Mouse (Mus musculus) midbrain, embryonic 16.5 days (tissue): Measurements from ENCODE around the gene Actr1b. TPM values are rescaled to one million over a fixed set of nuclear protein-coding genes. Genes with fewer than 3 reads are reported as not detected.

ENCODE experiments used
- ATAC-seq: fragments of 200-750 bp; cut with Nextera tagmentation; 2 replicates; pipeline ENCODE4 v1.8.0; 2017; ENCODE audit warnings: moderate TSS enrichment
- H3K27ac ChIP-seq: fragments of 300-500 bp; sonication (generic); 2 replicates; pipeline ENCODE4 v1.5.1; 2014; ENCODE audit warnings: mild to moderate bottlenecking, low read length, mixed read lengths
- H3K27me3 ChIP-seq: fragments of 300-500 bp; sonication (generic); 2 replicates; pipeline ENCODE4 v1.6.1; 2014; ENCODE audit warnings: low read depth, low read length, mixed read lengths; ENCODE audit not compliant: control insufficient read depth, insufficient read depth
- H3K36me3 ChIP-seq: fragments of 300-500 bp; sonication (generic); 2 replicates; pipeline ENCODE4 v1.6.1; 2014; ENCODE audit warnings: mild to moderate bottlenecking, low read length, moderate library complexity, mixed read lengths; ENCODE audit not compliant: control insufficient read depth, insufficient read depth
- H3K4me1 ChIP-seq: fragments of 300-500 bp; sonication (generic); 2 replicates; pipeline ENCODE4 v1.6.1; 2014; ENCODE audit warnings: mild to moderate bottlenecking, low read length, mixed read lengths; ENCODE audit not compliant: control insufficient read depth, insufficient read depth
- H3K4me2 ChIP-seq: fragments of 300-500 bp; sonication (generic); 2 replicates; pipeline ENCODE4 v1.6.1; 2014; ENCODE audit warnings: mild to moderate bottlenecking, low read length, mixed read lengths
- H3K4me3 ChIP-seq: fragments of 300-500 bp; sonication (generic); 2 replicates; pipeline ENCODE4 v1.5.1; 2014; ENCODE audit warnings: low read depth, mild to moderate bottlenecking, low read length, moderate library complexity, mixed read lengths
- H3K9ac ChIP-seq: fragments of 300-500 bp; sonication (generic); 2 replicates; pipeline ENCODE4 v1.6.1; 2014; ENCODE audit warnings: low read depth, low read length, mixed read lengths
- H3K9me3 ChIP-seq: fragments of 300-500 bp; sonication (generic); replicated peaks from 2 replicates; pipeline ENCODE4 v1.6.1; 2014; ENCODE audit warnings: mild to moderate bottlenecking, low read length, mixed read lengths; ENCODE audit not compliant: control insufficient read depth, poor library complexity, severe bottlenecking
- WGBS: fragments of 180-500 bp; shearing (Covaris S2); extraction: QIAGEN DNeasy Blood & Tissue Kit; methylation state at CpG from one replicate; pipeline ENCODE4 v1.1.7; 2014; 5-methylcytosine and 5-hydroxymethylcytosine counted together
- polyA plus RNA-seq: library from polyadenylated mRNA; unstranded; fragments of >200 nt; fragmentation: Nextera tagmentation; extraction: Ambion mirVana; gene quantifications from 2 replicates; pipeline ENCODE4 v1.2.1, GENCODE M21; 2015

Gene Actr1b
- 92.3 and 106 TPM in 2 replicates for polyA plus RNA-seq

- H3K4me1 ChIP-seq, result no peaks in the 10 kb centered on the region
- no peaks in the 10 kb centered on the region for H3K36me3 ChIP-seq
- WGBS, result 84% methylated on average over 5 of the region's 5 CpGs
- no peak within 1 kb of the TSS for H3K4me3 ChIP-seq
- H3K27me3 ChIP-seq, result no peaks in the 10 kb centered on the region
- no peak for ATAC-seq
- H3K9ac ChIP-seq, result no peak within 1 kb of the TSS
- no peak within 1 kb of the TSS for H3K4me2 ChIP-seq
- no peak within 1 kb of the TSS for H3K27ac ChIP-seq
- no peaks in the 10 kb centered on the region for H3K9me3 ChIP-seq
Measured at GRCm38 (mm10) chr1:36714311-36714710, at the start of gene Actr1b. Gene Actr1b (minus strand): TSS chr1:36714422.

GRCm38 (mm10) chr1:36761568-36761967, 47.3 kb upstream of the Actr1b start, which contains the start of gene Zap70:
Gene Zap70 (plus strand): TSS chr1:36761798.
- Histone ChIP-seq H3K9ac (no peak within 1 kb of the TSS), H3K27ac (no peak within 1 kb of the TSS), H3K4me2 (no peak within 1 kb of the TSS), H3K4me1 (no peaks in the 10 kb centered on the region), H3K9me3 (no peaks in the 10 kb centered on the region), H3K27me3 (no peaks in the 10 kb centered on the region), H3K4me3 (no peak within 1 kb of the TSS), H3K36me3 (no peaks in the 10 kb centered on the region)
- no peak for ATAC-seq
- WGBS, result 83% methylated on average over 11 of the region's 11 CpGs

GRCm38 (mm10) chr1:36761061-36761460, 46.8 kb upstream of the Actr1b start:
- Histone ChIP-seq H3K4me1 (no peaks in the 10 kb centered on the region), H3K36me3 (no peaks in the 10 kb centered on the region), H3K4me3 (no peak overlapping the region), H3K27me3 (no peaks in the 10 kb centered on the region), H3K9me3 (no peaks in the 10 kb centered on the region), H3K27ac (no peak overlapping the region), H3K9ac (no peak overlapping the region), H3K4me2 (no peak overlapping the region)
- no peak for ATAC-seq
- WGBS, result 88% methylated on average over 8 of the region's 8 CpGs

GRCm38 (mm10) chr1:36760401-36760800, 46.2 kb upstream of the Actr1b start:
- 85% methylated on average over 9 of the region's 9 CpGs for WGBS
- no peak overlapping the region for H3K4me3 ChIP-seq
- no peak overlapping the region for H3K4me2 ChIP-seq
- no peaks in the 10 kb centered on the region for H3K36me3 ChIP-seq
- no peak overlapping the region for H3K9ac ChIP-seq
- no peaks in the 10 kb centered on the region for H3K9me3 ChIP-seq
- no peaks in the 10 kb centered on the region for H3K27me3 ChIP-seq
- no peak overlapping the region for H3K27ac ChIP-seq
- H3K4me1 ChIP-seq, result no peaks in the 10 kb centered on the region
- ATAC-seq, result no peak

- 81% methylated on average over 18 of the region's 18 CpGs for WGBS
- Histone ChIP-seq H3K9me3 (no peaks in the 10 kb centered on the region), H3K4me2 (no peak overlapping the region), H3K4me1 (no peaks in the 10 kb centered on the region), H3K36me3 (no peaks in the 10 kb centered on the region), H3K9ac (no peak overlapping the region), H3K4me3 (no peak overlapping the region), H3K27me3 (no peaks in the 10 kb centered on the region), H3K27ac (no peak overlapping the region)
- no peak for ATAC-seq
Measured at GRCm38 (mm10) chr1:36759076-36759475, 44.9 kb upstream of the Actr1b start.

- 83% methylated on average over 9 of the region's 9 CpGs for WGBS
- ATAC-seq, result no peak
- H3K27me3 ChIP-seq, result no peaks in the 10 kb centered on the region
- no peak overlapping the region for H3K4me3 ChIP-seq
- H3K4me2 ChIP-seq, result no peak overlapping the region
- H3K9me3 ChIP-seq, result no peaks in the 10 kb centered on the region
- no peaks in the 10 kb centered on the region for H3K4me1 ChIP-seq
- H3K36me3 ChIP-seq, result no peaks in the 10 kb centered on the region
- no peak overlapping the region for H3K27ac ChIP-seq
- no peak overlapping the region for H3K9ac ChIP-seq
Measured at GRCm38 (mm10) chr1:36758553-36758952, 44.3 kb upstream of the Actr1b start.

- no peaks in the 10 kb centered on the region for H3K36me3 ChIP-seq
- no peaks in the 10 kb centered on the region for H3K27me3 ChIP-seq
- H3K9me3 ChIP-seq, result no peaks in the 10 kb centered on the region
- no peak overlapping the region for H3K9ac ChIP-seq
- WGBS, result 88% methylated on average over 6 of the region's 6 CpGs
- no peaks in the 10 kb centered on the region for H3K4me1 ChIP-seq
- no peak for ATAC-seq
- H3K4me2 ChIP-seq, result no peak overlapping the region
- no peak overlapping the region for H3K27ac ChIP-seq
- H3K4me3 ChIP-seq, result no peak overlapping the region
Measured at GRCm38 (mm10) chr1:36753932-36754675, 39.9 kb upstream of the Actr1b start.

GRCm38 (mm10) chr1:36746452-36746851, 32.2 kb upstream of the Actr1b start:
- Histone ChIP-seq H3K9me3 (no peaks in the 10 kb centered on the region), H3K4me2 (no peak overlapping the region), H3K4me3 (no peak overlapping the region), H3K36me3 (no peaks in the 10 kb centered on the region), H3K4me1 (peaks cover 6% of the 10 kb centered on the region; the same call in 1 of the 2 replicates), H3K27ac (no peak overlapping the region), H3K9ac (no peak overlapping the region), H3K27me3 (no peaks in the 10 kb centered on the region)
- 47% methylated on average over 14 of the region's 15 CpGs for WGBS
- ATAC-seq, result no peak

- Histone ChIP-seq H3K4me1 (peaks cover 6% of the 10 kb centered on the region; the same call in 1 of the 2 replicates), H3K27me3 (no peaks in the 10 kb centered on the region), H3K4me2 (no peak overlapping the region), H3K27ac (no peak overlapping the region), H3K36me3 (no peaks in the 10 kb centered on the region), H3K9ac (no peak overlapping the region), H3K4me3 (no peak overlapping the region), H3K9me3 (no peaks in the 10 kb centered on the region)
- no peak for ATAC-seq
- WGBS, result 36% methylated on average over 4 of the region's 4 CpGs
Measured at GRCm38 (mm10) chr1:36745661-36746060, 31.4 kb upstream of the Actr1b start.
